Mouse (Mus musculus): ENCODE data around the gene Serinc3. TPM values are rescaled to one million over a fixed set of nuclear protein-coding genes. Genes with fewer than 3 reads are reported as not detected.
"Not testable (repeated sequence)": the region's sequence is repeated elsewhere in the genome, so short reads cannot be mapped to it uniquely, and the experiment has no call there.

Serinc3 gene
- total RNA-seq, 2 experiments from 2014 or later: 186 to 193 TPM

GRCm38 (mm10) chr2:163663930-163664329 lies 19.0 kb upstream of the Serinc3 start:
- DNase-seq (ENCODE audit: low spot score in 2 of 2): no peak

DNA sequence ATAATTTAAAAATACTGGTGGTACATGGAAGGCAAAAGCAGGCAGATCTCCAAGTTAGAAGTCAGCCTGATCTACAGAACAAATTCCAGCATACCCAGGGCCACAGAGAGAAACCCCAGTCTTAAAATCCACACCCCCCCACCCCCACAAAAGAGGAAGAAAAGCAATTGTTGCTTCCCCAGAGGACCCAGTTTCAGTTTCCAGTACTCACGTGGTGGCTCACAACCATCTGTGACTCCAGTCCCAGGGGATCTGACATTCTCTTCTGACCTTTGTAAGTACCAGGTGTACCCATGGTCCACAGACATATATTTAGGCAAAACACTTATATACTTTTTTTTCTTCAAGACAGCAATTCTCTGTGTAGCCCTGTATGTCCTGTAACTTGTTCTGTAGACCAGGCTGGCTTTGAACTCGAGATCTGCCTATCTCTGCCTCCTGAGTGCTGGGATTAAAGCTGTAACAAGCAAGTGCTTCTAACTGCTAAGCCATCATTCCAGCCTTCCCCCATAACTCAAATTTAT lies 17.8 kb upstream of the Serinc3 start:
- no peak for DNase-seq (ENCODE audit: low spot score in 2 of 2)

- DNase-seq (ENCODE audit: low spot score in 2 of 2): no peak
Measured at GRCm38 (mm10) chr2:163662076-163662475, 17.1 kb upstream of the Serinc3 start.

GRCm38 (mm10) chr2:163661371-163661850 lies 16.5 kb upstream of the Serinc3 start:
- DNase-seq (ENCODE audit: low spot score in 2 of 2): peak in 1 of 2 experiments; percentile 63

GRCm38 (mm10) chr2:163660103-163660701 lies 15.3 kb upstream of the Serinc3 start:
- no peak for DNase-seq (ENCODE audit: low spot score in 2 of 2)

DNA sequence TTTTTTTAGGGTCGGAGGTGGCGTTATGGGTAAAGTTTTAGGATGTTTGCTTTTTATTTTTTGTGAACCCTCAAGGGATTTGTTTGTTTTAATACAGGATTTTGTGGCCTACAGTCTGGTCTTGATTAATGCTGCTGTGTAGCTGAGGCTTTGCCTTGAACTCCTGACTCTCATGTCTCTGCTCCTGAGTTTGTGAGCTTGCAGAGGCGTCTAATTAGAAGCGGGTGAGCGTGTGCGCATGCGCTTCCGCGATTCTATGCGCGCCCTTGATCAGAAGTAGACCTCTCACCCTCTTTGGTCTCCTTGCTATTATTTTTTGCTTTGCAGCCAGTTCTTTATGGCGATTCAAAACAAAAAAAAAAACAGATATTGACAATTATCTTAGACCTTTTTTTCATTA lies 14.5 kb upstream of the Serinc3 start:
- no peak for DNase-seq (ENCODE audit: low spot score in 2 of 2)

DNA sequence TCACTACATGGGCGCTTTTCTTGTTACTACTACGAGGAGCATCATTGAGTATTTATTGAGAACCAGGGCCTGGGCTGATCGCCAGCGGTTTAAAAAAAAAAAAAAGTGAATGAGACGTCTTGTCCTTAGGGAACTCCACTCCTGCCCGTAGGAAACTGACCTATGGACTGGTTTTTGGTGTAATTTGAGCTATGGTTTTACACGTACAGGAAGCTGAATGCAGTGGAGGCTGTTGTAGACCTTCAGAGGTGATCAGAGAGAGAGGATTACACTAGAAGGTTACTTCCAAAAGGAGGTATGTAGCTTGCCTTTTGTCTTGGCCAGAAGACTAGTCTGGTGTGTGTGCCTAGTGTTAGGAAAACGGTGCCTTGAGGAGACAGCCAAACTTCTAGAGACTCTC lies 14.0 kb upstream of the Serinc3 start:
- peak in 1 of 2 experiments; percentile 53 for DNase-seq (ENCODE audit: low spot score in 2 of 2)

DNA sequence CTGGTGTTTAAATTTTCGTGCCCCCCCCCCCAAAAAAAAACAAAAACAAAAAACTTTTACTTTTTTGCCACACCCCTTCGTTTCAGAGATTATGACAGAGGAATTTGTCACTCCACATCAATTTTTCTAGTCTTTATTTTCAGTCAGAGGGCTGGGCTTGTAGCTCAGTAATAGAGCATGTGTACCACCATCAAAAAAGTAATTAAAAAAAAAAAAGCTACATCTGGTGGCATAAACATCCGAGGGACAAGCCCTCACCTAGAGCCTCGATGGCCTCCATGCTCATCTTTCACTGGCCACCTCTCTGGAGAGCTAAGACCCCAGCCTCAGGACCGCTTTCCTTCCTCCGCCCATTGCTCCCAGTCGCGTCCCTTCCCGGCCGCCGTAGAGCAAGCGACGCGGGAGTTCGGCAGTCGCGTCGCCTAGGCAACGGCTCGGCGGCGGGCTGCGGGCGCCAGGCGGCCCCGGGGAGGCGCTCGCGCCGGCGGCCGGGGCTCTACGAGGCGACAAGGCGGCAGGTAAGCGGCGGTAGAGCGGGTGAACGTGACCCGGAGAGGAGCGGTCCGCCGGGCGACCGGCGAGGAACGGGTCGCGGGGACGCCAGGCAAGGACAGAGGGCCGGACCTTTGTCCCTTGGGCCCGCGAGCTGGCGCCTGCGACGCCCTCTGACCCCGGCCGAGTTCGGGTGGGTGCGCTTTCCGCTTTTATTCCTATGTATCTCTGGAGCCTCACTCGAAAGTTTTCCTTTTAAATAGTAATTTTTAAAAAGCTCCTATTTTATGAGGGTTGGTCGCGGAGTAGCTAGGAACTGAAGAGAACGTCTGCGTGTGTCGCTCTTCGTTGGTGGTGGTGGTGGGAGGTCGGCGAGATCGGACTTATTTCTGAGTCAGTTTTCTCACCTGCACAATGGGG lies 13.3 kb upstream of the Serinc3 start, which contains the start of gene Pkig:
TSS of gene Pkig (plus strand) at position 412 of the 912 bp plus-strand sequence.
- DNase-seq (ENCODE audit: low spot score in 2 of 2): peak; percentile 81 to 87

- DNase-seq (ENCODE audit: low spot score in 2 of 2): no peak
Measured at GRCm38 (mm10) chr2:163657486-163657885, 12.6 kb upstream of the Serinc3 start.

DNA sequence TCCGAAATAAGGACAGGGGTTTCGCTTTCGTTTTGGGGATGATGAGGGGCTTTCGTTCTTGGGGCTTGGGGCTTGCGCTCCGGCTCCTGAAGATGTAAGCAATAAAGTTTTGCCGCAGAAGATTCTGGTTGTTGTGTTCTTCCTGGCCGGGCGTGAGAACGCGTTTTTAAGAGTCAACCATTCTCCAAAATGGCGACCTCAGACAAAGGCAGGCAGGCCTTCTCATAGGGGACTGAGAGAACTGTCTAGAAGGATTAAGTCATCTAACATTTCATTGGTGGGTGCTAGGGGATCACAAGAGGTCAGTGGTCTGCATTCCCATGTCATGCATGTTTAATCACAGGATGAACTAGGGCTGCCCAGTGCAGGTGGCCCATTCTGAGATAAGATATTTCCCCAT lies 10.8 kb upstream of the Serinc3 start:
- not testable (repeated sequence) for DNase-seq (ENCODE audit: low spot score in 2 of 2)

DNA sequence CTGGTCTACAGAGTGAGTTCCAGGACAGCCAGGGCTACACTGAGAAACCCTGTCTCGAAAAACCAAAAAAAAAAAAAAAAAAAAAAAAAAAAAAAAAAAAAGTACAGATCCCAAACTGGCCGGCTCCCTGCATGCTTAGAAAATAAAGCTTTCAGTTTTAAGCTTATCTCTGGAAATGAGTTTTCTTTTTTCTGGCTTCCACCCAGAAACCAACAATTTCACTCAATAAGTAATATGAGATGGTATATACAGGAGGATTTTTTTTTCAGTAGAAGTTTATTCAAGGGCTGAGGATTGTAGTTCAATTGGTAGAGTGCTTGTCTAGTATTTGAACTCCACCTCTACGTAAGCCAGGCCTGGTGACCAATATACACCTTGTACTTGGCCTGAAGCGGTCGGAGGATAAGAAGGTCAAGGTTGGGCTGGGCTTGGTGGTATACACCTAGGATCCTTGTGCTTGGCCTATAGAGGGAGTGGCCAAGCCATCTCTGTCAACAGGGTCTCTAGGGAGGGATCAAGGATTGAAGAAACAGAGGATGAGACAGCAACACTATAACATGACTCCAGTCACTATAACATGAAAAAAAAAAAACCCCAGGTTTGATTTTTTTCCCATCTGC lies 1.6 kb upstream of the Serinc3 start:
- DNase-seq (ENCODE audit: low spot score in 2 of 2): no peak

DNA sequence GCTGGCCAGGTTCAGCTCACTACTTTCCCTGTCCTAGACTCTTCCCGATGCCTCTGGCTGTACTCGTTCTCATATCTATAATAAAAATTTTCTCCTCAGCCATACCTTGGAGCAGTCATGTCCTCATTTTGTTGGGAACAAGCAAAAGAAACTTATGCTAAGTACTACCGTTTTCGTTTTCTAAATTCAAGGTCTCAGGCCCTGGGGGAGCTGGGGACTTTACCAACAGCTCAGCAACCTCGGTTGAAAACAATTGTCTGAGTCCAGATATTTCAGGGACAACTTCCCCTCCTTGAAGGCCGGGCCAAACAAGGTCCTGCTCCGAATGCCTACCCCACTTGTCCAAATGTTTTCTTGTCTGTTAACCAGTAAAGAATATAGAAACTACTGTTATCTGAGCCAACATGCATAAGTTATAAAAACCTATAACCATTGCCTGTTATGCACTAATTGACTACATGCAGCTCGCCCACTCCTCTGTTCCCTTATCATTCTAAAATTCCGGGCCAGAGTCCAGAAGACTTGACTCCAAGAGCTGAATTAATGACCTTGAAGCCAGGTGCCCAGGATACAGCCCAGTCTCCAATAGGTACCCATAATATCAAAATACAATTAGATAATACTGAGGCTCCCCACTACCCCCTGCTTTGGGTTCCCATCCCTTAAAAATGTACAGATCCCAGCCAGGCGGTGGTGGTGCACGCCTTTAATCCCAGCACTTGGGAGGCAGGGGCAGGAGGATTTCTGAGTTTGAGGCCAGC lies 949 bp upstream of the Serinc3 start:
- DNase-seq (ENCODE audit: low spot score in 2 of 2): no peak

GRCm38 (mm10) chr2:163644047-163644446 lies 884 bp downstream of the Serinc3 start:
- DNase-seq (ENCODE audit: low spot score in 2 of 2): no peak

GRCm38 (mm10) chr2:163643576-163643971 lies 1.4 kb downstream of the Serinc3 start:
- no peak for DNase-seq (ENCODE audit: low spot score in 2 of 2)

DNA sequence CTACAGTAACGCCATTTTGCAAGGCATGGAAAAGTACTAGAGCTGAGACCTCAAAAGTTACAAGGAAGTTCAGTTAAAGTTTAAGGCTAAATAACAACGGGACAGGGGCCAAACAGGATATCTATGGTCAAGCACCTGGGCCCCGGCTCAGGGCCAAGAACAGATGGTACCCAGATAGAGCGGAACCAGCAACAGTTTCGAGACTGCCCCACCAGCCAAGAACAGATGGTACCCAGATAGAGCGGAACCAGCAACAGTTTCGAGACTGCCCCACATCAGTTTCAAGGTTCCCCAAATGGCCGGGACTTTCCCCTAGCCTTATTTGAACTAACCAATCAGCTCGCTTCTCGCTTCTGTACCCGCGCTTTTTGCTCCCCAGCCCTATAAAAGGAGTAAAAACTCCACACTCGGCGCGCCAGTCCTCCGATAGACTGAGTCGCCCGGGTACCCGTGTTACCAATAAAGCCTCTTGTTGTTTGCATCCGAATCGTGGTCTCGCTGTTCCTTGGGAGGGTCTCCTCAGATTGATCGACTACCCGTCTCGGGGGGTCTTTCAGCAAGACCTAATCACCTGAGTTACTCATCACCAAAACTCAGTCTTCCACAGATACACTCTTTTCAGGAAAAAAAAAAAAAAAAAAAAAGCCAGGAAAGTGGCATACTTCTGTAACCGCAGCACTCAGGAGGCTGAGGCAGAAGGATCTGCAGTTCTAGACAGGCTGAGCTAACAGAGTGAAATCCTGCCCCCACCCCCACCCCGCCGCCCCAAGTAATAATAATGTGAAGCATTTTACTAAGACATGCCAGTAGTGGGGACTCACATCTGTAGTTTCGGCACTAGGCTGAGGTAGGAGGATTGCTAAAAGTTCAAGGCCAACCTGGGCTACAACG lies 2.0 kb downstream of the Serinc3 start:
- DNase-seq (ENCODE audit: low spot score in 2 of 2): no peak

- no peak for DNase-seq (ENCODE audit: low spot score in 2 of 2)
Measured at GRCm38 (mm10) chr2:163641681-163642080, 3.2 kb downstream of the Serinc3 start.

DNA sequence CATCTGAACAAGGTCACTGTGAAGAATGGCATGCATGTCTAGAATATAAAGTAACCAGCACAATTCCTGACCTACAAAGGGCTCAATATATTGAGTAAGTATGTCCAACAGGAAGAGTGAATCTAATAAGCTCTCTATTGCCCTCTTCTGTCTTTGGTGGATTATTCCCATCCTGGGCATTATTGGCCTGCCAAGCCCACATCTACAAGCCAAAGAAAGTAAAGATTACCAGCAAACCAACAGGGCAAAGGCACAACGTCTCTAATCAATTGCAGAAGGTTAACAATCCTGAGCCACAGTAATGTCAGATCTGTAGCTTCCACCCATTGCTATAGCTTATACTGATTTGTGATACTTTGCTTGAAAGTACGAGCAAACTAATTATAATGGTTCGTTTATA lies 4.4 kb downstream of the Serinc3 start:
- DNase-seq (ENCODE audit: low spot score in 2 of 2): no peak

DNA sequence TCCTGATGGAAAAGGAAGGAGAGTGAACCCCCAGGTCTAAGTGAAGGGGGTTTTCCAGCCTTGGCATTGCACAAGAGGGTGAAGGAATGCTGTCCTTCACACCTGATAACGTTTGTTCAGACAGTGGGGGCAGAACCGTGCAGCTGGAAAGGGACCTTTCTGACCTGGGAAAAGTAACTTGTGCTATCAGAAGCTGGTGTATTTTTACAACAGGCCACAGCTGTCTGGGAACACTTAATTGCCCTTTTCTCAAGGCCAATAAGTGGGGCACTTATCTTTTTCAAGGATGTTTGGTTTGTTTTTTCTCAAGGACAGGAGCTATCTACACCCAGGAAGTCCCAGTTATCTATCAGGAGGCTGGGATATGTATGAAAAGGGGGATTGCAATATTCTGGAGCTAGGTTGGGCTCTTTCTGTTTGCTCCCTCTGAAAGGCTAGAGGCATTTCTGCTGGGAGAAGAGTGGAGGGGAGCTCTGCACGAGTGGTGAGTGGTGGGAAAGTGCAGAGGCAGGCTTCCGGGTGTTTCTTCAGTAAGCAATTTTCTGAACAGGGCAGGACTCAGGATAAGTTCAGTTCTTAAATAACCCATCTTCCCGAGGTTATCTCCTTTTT lies 7.2 kb downstream of the Serinc3 start:
- no peak for DNase-seq (ENCODE audit: low spot score in 2 of 2)

DNA sequence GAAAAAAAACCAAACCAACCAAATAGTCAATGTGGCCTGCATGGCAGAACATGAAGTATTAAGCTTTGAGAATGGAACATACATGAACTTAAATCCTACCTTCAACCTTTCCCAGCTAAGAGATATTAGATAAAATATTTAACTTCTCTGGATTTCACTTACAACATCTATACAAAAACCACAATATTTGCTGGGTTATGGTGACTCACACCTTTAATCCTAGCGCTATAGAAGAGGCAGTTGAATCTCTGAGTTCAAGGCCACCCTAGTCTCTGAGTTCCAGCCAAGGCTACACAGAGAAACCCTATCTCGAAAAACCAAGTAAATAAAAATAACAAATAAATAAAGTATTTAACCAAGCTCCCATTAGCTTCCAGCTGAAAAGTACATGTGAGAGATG lies 8.9 kb downstream of the Serinc3 start:
- no peak for DNase-seq (ENCODE audit: low spot score in 2 of 2)

Data from layer of hippocampus, adult 18-20 months (tissue).